Mouse (Mus musculus): ENCODE results near the gene Unc119. TPM values are rescaled to one million over a fixed set of nuclear protein-coding genes. Genes with fewer than 3 reads are reported as not detected.

The Unc119 gene
- polyA plus RNA-seq, 1 experiment from 2014 or later: 71.7 TPM

DNA sequence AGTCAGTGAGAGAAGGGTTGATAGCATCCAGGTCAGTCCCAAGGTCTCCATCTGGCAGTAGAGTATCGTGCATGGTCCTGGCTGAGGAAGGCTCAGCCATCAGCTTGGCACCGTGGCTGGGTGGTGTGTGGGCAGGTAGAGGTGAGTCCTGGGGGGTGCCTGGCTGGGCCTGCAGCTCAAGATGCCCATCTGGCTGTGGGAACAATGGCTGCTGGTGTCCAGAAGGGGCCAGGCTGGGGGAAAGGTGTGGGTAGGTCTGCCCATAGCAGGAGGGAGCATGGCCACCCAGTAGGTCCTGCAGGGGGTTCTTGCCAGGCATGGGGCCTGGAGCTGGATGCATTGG lies 17.5 kb downstream of the Unc119 start:
- 0 out of 2 replicates have a peak, but pooled peaks have one; percentile 5 for ATAC-seq (ENCODE audit: low FRiP score)
- no peaks in the 10 kb centered on the region for H3K27me3 ChIP-seq (ENCODE audit: control insufficient read depth, insufficient read depth, low read length)
- H3K36me3 ChIP-seq (ENCODE audit: control insufficient read depth, insufficient read depth, low read length): no peaks in the 10 kb centered on the region
- no peak overlapping the region for H3K4me2 ChIP-seq
- no peaks in the 10 kb centered on the region for H3K4me1 ChIP-seq (ENCODE audit: control insufficient read depth, insufficient read depth, low read length)
- H3K27ac ChIP-seq (ENCODE audit: low read depth, low read length): no peak overlapping the region
- no peaks in the 10 kb centered on the region for H3K9me3 ChIP-seq (ENCODE audit: control insufficient read depth, low read length)
- H3K4me3 ChIP-seq (ENCODE audit: low read depth, low read length): no peak overlapping the region
- DNase-seq (ENCODE audit: low spot score, missing footprints): no peak
- 66% methylated on average over 2 of the region's 2 CpGs for WGBS
- H3K9ac ChIP-seq (ENCODE audit: low read length): no peak overlapping the region

DNA sequence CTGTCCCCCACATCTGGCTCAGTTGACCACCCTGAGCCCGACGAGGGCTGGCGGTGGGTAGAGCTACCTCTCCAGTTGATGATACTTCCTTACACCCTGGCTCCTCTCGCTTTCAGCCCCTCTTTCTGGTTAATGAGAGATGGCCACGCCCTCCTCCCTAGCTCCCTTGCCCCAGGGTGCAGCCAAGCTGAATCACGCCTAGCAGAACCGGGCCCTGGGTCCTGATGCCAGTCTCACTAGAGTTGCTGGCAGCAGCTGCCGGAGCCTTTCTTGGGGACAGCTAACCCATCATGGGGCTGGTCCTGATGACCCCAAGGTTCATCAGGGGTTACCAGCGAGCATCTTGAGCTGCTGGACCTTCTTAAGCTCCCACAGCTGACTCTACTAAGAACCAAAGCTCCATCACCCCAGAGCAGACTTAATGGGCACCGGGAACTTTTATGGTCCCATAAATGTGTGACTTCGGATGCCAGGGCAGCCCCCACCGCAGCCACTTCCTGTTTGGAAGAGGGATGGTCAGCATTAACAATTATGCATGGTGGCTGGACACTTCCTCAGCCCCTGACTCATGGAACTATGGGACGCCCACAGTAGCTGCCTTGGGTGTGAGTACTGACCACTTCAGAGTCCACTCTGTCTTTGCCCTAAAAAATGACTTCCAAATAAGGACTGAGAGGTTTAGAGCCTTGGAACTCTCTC lies 20.2 kb downstream of the Unc119 start:
- Histone ChIP-seq H3K4me1 (ENCODE audit: control insufficient read depth, insufficient read depth, low read length) (no peaks in the 10 kb centered on the region), H3K4me2 (no peak overlapping the region), H3K27ac (ENCODE audit: low read depth, low read length) (no peak overlapping the region), H3K27me3 (ENCODE audit: control insufficient read depth, insufficient read depth, low read length) (no peaks in the 10 kb centered on the region), H3K36me3 (ENCODE audit: control insufficient read depth, insufficient read depth, low read length) (no peaks in the 10 kb centered on the region), H3K9me3 (ENCODE audit: control insufficient read depth, low read length) (no peaks in the 10 kb centered on the region), H3K9ac (ENCODE audit: low read length) (no peak overlapping the region), H3K4me3 (ENCODE audit: low read depth, low read length) (no peak overlapping the region)
- DNase-seq (ENCODE audit: low spot score, missing footprints) (no peak), ATAC-seq (ENCODE audit: low FRiP score) (no peak)
- 83% methylated on average over 13 of the region's 13 CpGs for WGBS

DNA sequence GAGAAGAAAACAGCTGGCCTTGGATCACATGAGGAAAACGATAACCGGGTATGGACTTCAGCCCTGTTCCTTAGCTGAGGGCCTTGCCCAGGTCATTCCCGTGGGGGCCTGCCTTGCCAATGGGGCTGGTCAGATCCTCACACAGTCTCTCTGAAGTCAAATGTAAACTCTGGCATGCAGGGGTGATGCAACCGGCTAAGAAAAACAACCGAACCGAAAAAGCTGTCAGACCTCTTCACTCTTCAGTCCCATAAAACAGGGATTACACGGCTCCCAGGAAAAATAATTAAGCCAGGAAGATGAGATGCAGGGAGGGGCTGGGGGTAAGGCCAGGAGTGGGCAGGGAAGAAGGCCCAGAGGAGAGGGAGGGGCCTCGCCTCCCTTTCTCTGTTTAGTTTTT lies 20.8 kb downstream of the Unc119 start:
- 60% methylated on average over 8 of the region's 8 CpGs for WGBS
- Histone ChIP-seq H3K4me1 (ENCODE audit: control insufficient read depth, insufficient read depth, low read length) (no peaks in the 10 kb centered on the region), H3K9me3 (ENCODE audit: control insufficient read depth, low read length) (no peaks in the 10 kb centered on the region), H3K4me3 (ENCODE audit: low read depth, low read length) (no peak overlapping the region), H3K27me3 (ENCODE audit: control insufficient read depth, insufficient read depth, low read length) (no peaks in the 10 kb centered on the region), H3K27ac (ENCODE audit: low read depth, low read length) (no peak overlapping the region), H3K36me3 (ENCODE audit: control insufficient read depth, insufficient read depth, low read length) (no peaks in the 10 kb centered on the region), H3K9ac (ENCODE audit: low read length) (no peak overlapping the region), H3K4me2 (no peak overlapping the region)
- DNase-seq (ENCODE audit: low spot score, missing footprints): no peak
- ATAC-seq (ENCODE audit: low FRiP score): no peak

DNA sequence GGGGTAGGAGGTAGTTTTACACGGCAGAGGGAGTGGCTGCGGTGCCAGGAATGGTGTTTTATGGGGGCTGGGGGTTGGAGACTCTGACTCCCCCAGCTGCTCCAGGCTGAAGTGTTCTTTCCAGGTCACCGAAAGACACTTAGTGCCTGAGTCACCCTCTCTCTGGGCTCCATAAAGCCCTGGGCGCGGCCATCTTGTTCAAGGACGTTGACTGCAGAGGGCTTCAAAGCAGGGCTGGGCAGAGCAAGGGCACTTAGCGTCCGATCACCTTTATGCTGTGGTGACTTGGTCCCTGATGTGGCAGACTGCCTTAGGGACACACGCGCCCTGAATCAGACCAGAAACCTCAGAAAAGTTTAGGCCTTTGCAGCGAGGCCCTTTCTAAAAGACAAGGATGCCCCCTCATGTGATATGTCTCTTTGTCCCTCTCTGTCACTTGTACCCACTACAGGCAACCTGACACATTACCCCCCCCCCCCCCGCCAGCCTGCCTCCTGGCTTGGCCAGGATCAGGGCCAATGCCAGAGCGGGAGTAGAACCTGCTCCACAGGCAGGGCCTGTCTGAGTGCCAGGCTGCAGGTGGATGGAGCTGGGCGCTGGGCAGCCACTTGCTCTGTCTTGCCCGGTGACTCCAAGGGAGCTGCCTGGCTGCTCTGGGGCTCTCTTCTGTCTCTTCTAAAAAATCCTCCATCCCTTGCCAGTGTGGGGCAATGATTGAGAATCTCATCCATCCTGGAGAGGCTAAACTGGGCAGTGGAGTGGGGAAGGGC lies 24.4 kb downstream of the Unc119 start:
- Histone ChIP-seq H3K4me2 (no peak overlapping the region; the same call in 1 of the 2 replicates), H3K36me3 (ENCODE audit: control insufficient read depth, insufficient read depth, low read length) (no peaks in the 10 kb centered on the region), H3K9me3 (ENCODE audit: control insufficient read depth, low read length) (no peaks in the 10 kb centered on the region), H3K9ac (ENCODE audit: low read length) (no peak overlapping the region), H3K4me3 (ENCODE audit: low read depth, low read length) (no peak overlapping the region), H3K27me3 (ENCODE audit: control insufficient read depth, insufficient read depth, low read length) (no peaks in the 10 kb centered on the region), H3K27ac (ENCODE audit: low read depth, low read length) (no peak overlapping the region), H3K4me1 (ENCODE audit: control insufficient read depth, insufficient read depth, low read length) (no peaks in the 10 kb centered on the region)
- no peak for DNase-seq (ENCODE audit: low spot score, missing footprints)
- 90% methylated on average over 15 of the region's 15 CpGs for WGBS
- no peak for ATAC-seq (ENCODE audit: low FRiP score)

DNA sequence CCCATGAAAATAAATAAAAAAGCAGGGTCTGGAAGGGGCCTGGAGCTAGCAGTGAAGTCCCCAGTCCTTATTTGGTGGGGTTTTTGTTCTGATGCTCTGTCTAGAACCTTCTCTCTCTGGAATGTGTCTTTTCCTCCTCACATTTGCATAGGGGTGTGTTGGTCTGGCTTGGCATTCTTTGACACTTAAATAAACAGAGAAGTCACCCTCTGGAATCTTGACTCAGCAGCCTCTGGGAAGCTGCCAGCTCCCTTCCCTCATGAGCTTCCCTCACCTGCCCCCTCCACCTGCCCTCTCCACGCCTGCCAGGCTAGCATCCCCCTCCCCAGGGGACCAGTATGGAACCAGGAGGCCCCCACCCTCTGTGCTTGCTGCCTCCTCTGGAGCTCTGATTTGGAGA lies 27.1 kb downstream of the Unc119 start:
- Histone ChIP-seq H3K4me2 (no peak overlapping the region), H3K9me3 (ENCODE audit: control insufficient read depth, low read length) (no peaks in the 10 kb centered on the region), H3K27me3 (ENCODE audit: control insufficient read depth, insufficient read depth, low read length) (no peaks in the 10 kb centered on the region), H3K4me1 (ENCODE audit: control insufficient read depth, insufficient read depth, low read length) (no peaks in the 10 kb centered on the region), H3K36me3 (ENCODE audit: control insufficient read depth, insufficient read depth, low read length) (no peaks in the 10 kb centered on the region), H3K9ac (ENCODE audit: low read length) (no peak overlapping the region), H3K4me3 (ENCODE audit: low read depth, low read length) (no peak overlapping the region), H3K27ac (ENCODE audit: low read depth, low read length) (no peak overlapping the region)
- WGBS: 50% methylated on average over 1 of the region's 1 CpGs
- DNase-seq (ENCODE audit: low spot score, missing footprints) (no peak), ATAC-seq (ENCODE audit: low FRiP score) (no peak)

DNA sequence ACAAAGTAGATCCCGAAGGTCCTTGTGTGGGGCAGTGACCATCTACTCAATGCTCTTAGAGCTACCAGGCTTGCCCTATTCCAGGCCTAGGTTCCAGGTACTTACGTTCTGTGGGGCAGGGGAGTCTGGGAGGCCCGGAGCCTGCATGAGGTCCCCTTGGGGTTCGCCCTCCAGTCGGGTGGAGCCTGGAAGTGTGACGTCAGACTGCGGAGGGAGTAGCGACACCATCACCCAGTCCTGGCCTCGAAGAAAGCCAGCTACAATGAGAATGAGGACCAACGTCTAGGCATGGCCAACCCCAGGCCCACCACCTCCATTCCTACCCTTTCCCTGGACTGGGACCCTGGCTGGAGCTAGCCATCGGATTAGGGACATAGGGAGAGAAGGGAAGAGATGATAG lies 28.4 kb downstream of the Unc119 start:
- H3K27ac ChIP-seq (ENCODE audit: low read depth, low read length): no peak overlapping the region
- H3K36me3 ChIP-seq (ENCODE audit: control insufficient read depth, insufficient read depth, low read length): no peaks in the 10 kb centered on the region
- ATAC-seq (ENCODE audit: low FRiP score): no peak
- 89% methylated on average over 11 of the region's 11 CpGs for WGBS
- H3K4me3 ChIP-seq (ENCODE audit: low read depth, low read length): no peak overlapping the region
- no peaks in the 10 kb centered on the region for H3K27me3 ChIP-seq (ENCODE audit: control insufficient read depth, insufficient read depth, low read length)
- H3K9ac ChIP-seq (ENCODE audit: low read length): no peak overlapping the region
- H3K4me1 ChIP-seq (ENCODE audit: control insufficient read depth, insufficient read depth, low read length): no peaks in the 10 kb centered on the region
- no peaks in the 10 kb centered on the region for H3K9me3 ChIP-seq (ENCODE audit: control insufficient read depth, low read length)
- no peak for DNase-seq (ENCODE audit: low spot score, missing footprints)
- H3K4me2 ChIP-seq: no peak overlapping the region

DNA sequence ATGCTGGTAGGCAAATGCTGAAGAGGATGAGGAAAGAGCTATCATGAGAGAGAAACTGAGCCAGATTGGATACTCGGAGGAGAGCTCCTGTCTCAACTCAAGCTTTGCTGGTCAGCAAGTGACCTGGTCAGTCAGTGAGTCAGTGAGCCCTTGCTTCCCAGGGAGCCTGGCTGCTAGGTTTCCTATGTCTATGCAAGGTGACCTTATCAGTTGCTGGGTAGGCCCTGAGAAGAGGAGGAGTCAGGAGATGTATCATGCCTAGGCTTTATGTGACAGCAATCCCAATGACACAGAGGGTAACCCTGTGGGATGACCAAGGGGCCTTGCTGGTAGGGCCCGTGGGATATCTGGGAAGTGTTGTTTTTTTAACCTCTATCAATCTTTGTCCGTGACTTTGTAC lies 28.9 kb downstream of the Unc119 start:
- H3K4me2 ChIP-seq: no peak overlapping the region
- DNase-seq (ENCODE audit: low spot score, missing footprints): no peak
- no peaks in the 10 kb centered on the region for H3K9me3 ChIP-seq (ENCODE audit: control insufficient read depth, low read length)
- no peaks in the 10 kb centered on the region for H3K36me3 ChIP-seq (ENCODE audit: control insufficient read depth, insufficient read depth, low read length)
- H3K27me3 ChIP-seq (ENCODE audit: control insufficient read depth, insufficient read depth, low read length): no peaks in the 10 kb centered on the region
- WGBS: 92% methylated on average over 3 of the region's 3 CpGs
- H3K27ac ChIP-seq (ENCODE audit: low read depth, low read length): no peak overlapping the region
- no peaks in the 10 kb centered on the region for H3K4me1 ChIP-seq (ENCODE audit: control insufficient read depth, insufficient read depth, low read length)
- H3K4me3 ChIP-seq (ENCODE audit: low read depth, low read length): no peak overlapping the region
- H3K9ac ChIP-seq (ENCODE audit: low read length): no peak overlapping the region
- ATAC-seq (ENCODE audit: low FRiP score): no peak

DNA sequence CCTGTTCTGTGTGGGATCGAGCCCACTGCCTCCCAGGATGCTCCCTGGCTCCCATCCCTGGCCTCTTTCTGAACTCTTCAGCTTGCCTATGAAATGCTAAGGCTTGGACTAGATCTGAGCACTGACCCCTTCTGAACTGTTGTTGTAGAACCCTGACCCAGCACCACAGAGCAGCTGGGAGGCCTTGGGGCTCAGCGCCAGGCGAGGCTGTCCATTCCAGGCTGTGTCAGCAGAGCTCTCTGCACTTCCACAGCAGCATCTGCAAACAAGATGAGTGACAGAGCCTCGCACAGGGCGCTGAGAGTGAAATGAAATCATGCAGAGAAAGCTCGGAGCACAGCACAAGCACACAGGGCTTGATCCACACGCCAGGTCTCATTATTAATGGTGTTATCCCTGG lies 29.3 kb downstream of the Unc119 start:
- no peaks in the 10 kb centered on the region for H3K4me1 ChIP-seq (ENCODE audit: control insufficient read depth, insufficient read depth, low read length)
- H3K9ac ChIP-seq (ENCODE audit: low read length): no peak overlapping the region
- no peaks in the 10 kb centered on the region for H3K9me3 ChIP-seq (ENCODE audit: control insufficient read depth, low read length)
- WGBS: 61% methylated on average over 7 of the region's 7 CpGs
- H3K4me2 ChIP-seq: no peak overlapping the region
- no peaks in the 10 kb centered on the region for H3K27me3 ChIP-seq (ENCODE audit: control insufficient read depth, insufficient read depth, low read length)
- DNase-seq (ENCODE audit: low spot score, missing footprints) (no peak), ATAC-seq (ENCODE audit: low FRiP score) (no peak)
- no peak overlapping the region for H3K27ac ChIP-seq (ENCODE audit: low read depth, low read length)
- no peak overlapping the region for H3K4me3 ChIP-seq (ENCODE audit: low read depth, low read length)
- H3K36me3 ChIP-seq (ENCODE audit: control insufficient read depth, insufficient read depth, low read length): no peaks in the 10 kb centered on the region

DNA sequence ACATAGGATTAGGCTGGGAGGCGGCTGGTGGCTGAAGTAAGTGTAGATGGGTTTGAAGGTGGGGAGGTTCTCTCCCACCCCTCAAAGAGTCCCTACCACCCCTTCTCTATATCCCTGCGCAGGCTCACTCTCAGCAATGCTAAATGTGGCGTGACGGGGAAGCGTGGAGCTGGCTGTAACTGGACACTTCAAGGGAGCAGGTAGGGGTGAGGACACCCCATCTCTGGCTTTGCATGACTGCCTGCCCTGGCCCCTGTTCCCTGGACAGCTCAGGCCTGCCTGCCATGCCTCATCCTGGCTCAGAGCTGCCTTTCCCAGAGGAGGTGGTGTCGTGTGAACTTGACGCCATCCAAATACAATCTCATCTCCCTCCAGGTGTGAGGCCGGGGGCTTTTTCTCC lies 30.9 kb downstream of the Unc119 start:
- 80% methylated on average over 8 of the region's 8 CpGs for WGBS
- no peak for ATAC-seq (ENCODE audit: low FRiP score)

More for the DNA sequence above, 30.9 kb downstream of the Unc119 start:
- no peak overlapping the region for H3K27ac ChIP-seq (ENCODE audit: low read depth, low read length)
- H3K27me3 ChIP-seq (ENCODE audit: control insufficient read depth, insufficient read depth, low read length): no peaks in the 10 kb centered on the region
- DNase-seq (ENCODE audit: low spot score, missing footprints): no peak
- H3K9me3 ChIP-seq (ENCODE audit: control insufficient read depth, low read length): no peaks in the 10 kb centered on the region
- no peak overlapping the region for H3K4me2 ChIP-seq
- no peak overlapping the region for H3K4me3 ChIP-seq (ENCODE audit: low read depth, low read length)
- no peak overlapping the region for H3K9ac ChIP-seq (ENCODE audit: low read length)
- H3K36me3 ChIP-seq (ENCODE audit: control insufficient read depth, insufficient read depth, low read length): no peaks in the 10 kb centered on the region
- no peaks in the 10 kb centered on the region for H3K4me1 ChIP-seq (ENCODE audit: control insufficient read depth, insufficient read depth, low read length)
